19 mouse cellular contexts compared by ENCODE assay signal in the genomic region with DNA sequence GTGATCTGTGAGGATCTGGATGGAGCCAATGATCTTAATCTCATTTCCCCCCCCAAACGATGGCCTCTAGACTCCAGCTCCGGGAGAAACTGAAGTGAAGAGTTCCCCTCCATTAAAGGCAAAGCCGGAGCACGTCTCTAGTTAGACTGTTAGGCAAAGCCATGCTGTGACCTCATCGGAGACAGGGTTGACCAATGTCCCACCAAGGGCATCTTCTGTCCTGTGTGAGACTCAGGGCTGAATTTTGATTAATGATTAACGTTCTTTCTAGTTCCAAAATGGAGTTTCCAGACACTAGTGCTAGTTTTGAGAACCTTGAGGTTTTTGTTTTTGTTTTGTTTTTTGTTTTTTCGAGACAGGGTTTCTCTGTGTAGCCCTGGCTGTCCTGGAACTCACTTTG. TPM values are rescaled to one million over a fixed set of nuclear protein-coding genes. Genes with fewer than 3 reads are reported as not detected.
A peak's percentile ranks its signal among the peaks of the same experiment; 100 is the strongest.
DNase-seq lines count a peak whose midpoint lies in the region; ATAC-seq and TF ChIP-seq lines count a peak whose summit lies in the region.
"Had no signal": no experiment of that assay in that cellular context is flagged by ENCODE, and none has a peak within 500 bp of the region (broad histone marks: within the 10 kb centered on the region; RNA-seq: fewer than 3 reads in every experiment).

No protein-coding gene starts in this region.

- H3K27ac ChIP-seq in heart, embryonic 13.5 days (replicated peaks) = no peak overlapping the region
- H3K27ac ChIP-seq in heart, embryonic 11.5 days (ENCODE audit: low read depth, low read length) = no peak overlapping the region
- H3K27ac ChIP-seq in liver, postnatal 0 days (ENCODE audit: low read depth) = peak overlapping the region; percentile 82
- H3K27ac ChIP-seq: forebrain, embryonic 10.5 days; heart, embryonic 15.5 days; hindbrain, embryonic 12.5 days; limb, embryonic 10.5 days had no signal

- peak overlapping the region; percentile 24; the same call in 1 of the 2 replicates for H3K9ac ChIP-seq in heart, embryonic 13.5 days
- H3K9ac ChIP-seq in heart, embryonic 11.5 days (ENCODE audit: low read depth, low read length) = no peak overlapping the region
- peak overlapping the region; percentile 45; the same call in 1 of the 2 replicates for H3K9ac ChIP-seq in liver, postnatal 0 days (replicated peaks)
- H3K9ac ChIP-seq: heart, embryonic 15.5 days; hindbrain, embryonic 12.5 days had no signal

- H3K27me3 ChIP-seq in heart, embryonic 13.5 days (replicated peaks) = no peaks in the 10 kb centered on the region
- H3K27me3 ChIP-seq in heart, embryonic 11.5 days (ENCODE audit: control insufficient read depth, insufficient read depth, low read length) = no peaks in the 10 kb centered on the region
- H3K27me3 ChIP-seq in liver, postnatal 0 days (ENCODE audit: insufficient read depth, low read length) = no peaks in the 10 kb centered on the region
- H3K27me3 ChIP-seq: heart, embryonic 15.5 days; hindbrain, embryonic 12.5 days; Patski had no signal

- ATAC-seq in heart, embryonic 13.5 days (ENCODE audit: extremely low read depth, insufficient number of reproducible peaks, low FRiP score, low TSS enrichment) = no peak
- no peak for ATAC-seq in heart, embryonic 11.5 days (replicated peaks; ENCODE audit: insufficient number of reproducible peaks, low FRiP score, low TSS enrichment)
- ATAC-seq in liver, postnatal 0 days = peak; percentile 57
- ATAC-seq: CD4-positive, CD25-positive, alpha-beta regulatory T cell, adult 4 months; Patski had no signal

- TF ChIP-seq CTCF in liver, postnatal 0 days (IDR thresholded peaks at IDR 0.05; ENCODE audit: low read depth) = no peak

- no peak for TF ChIP-seq EP300 in liver, postnatal 0 days (IDR thresholded peaks at IDR 0.05; ENCODE audit: low read depth)

- peak; percentile 73 for DNase-seq in adrenal gland, adult 2 months
- no peak for DNase-seq in adrenal gland, postnatal 25 days
- peak; percentile 46 to 67 for DNase-seq in kidney, postnatal 36 days
- no peak for DNase-seq in kidney, adult 8-10 months
- no peak for DNase-seq in liver, postnatal 0 days
- DNase-seq: cerebellum, adult 11 months; lung, adult 18-20 months; lung, postnatal 14 days; midbrain, embryonic 14.5 days; thymus, postnatal 25 days had no signal

- H3K36me3 ChIP-seq in heart, embryonic 13.5 days = peaks cover 62% of the 10 kb centered on the region
- peaks cover 20% of the 10 kb centered on the region for H3K36me3 ChIP-seq in heart, embryonic 11.5 days (ENCODE audit: control insufficient read depth, insufficient read depth, low read length)
- H3K36me3 ChIP-seq in liver, postnatal 0 days (replicated peaks; ENCODE audit: insufficient read depth, low read length) = peaks cover 37% of the 10 kb centered on the region

- H3K4me3 ChIP-seq in heart, embryonic 13.5 days = no peak overlapping the region
- no peak overlapping the region for H3K4me3 ChIP-seq in heart, embryonic 11.5 days (ENCODE audit: low read depth, low read length)
- H3K4me3 ChIP-seq in liver, postnatal 0 days (ENCODE audit: low read depth, low read length) = no peak overlapping the region
- H3K4me3 ChIP-seq: forebrain, embryonic 10.5 days; heart, embryonic 15.5 days; hindbrain, embryonic 12.5 days; limb, embryonic 10.5 days; myocyte had no signal

- WGBS in heart, embryonic 13.5 days = 84% methylated on average over 7 of the region's 7 CpGs
- WGBS in heart, embryonic 11.5 days (ENCODE audit: insufficient replicate concordance) = 82% methylated on average over 7 of the region's 7 CpGs
- WGBS in liver, postnatal 0 days (ENCODE audit: insufficient replicate concordance) = 70% methylated on average over 7 of the region's 7 CpGs

- peaks cover 26% of the 10 kb centered on the region for H3K4me1 ChIP-seq in heart, embryonic 13.5 days
- peaks cover 4% of the 10 kb centered on the region; the same call in 1 of the 2 replicates for H3K4me1 ChIP-seq in heart, embryonic 11.5 days (ENCODE audit: control insufficient read depth, insufficient read depth, low read length)
- peaks cover 9% of the 10 kb centered on the region for H3K4me1 ChIP-seq in liver, postnatal 0 days (ENCODE audit: insufficient read depth)

- H3K9me3 ChIP-seq in heart, embryonic 13.5 days = no peaks in the 10 kb centered on the region
- H3K9me3 ChIP-seq in heart, embryonic 11.5 days (replicated peaks; ENCODE audit: control insufficient read depth, low read length) = no peaks in the 10 kb centered on the region
- H3K9me3 ChIP-seq in liver, postnatal 0 days (ENCODE audit: low read length) = no peaks in the 10 kb centered on the region
- H3K9me3 ChIP-seq: forebrain, embryonic 10.5 days; heart, embryonic 15.5 days; hindbrain, embryonic 12.5 days; limb, embryonic 10.5 days had no signal

- H3K4me2 ChIP-seq in heart, embryonic 13.5 days = no peak overlapping the region
- H3K4me2 ChIP-seq in heart, embryonic 11.5 days = no peak overlapping the region
- H3K4me2 ChIP-seq in liver, postnatal 0 days (ENCODE audit: low read depth, low read length) = peak overlapping the region; percentile 37
- H3K4me2 ChIP-seq: heart, embryonic 15.5 days; hindbrain, embryonic 12.5 days had no signal

RNA-seq across cellular contexts. Expression of a gene that starts 5.5 kb away (rescaled TPM):
- 100 to 1,000 TPM in 1 of 2 experiments, 10 to 100 TPM in 1; 96.0 to 102 TPM for total RNA-seq in adrenal gland, adult 2 months (2021)
- 69.9 and 76.1 TPM in 2 replicates for polyA plus RNA-seq in adrenal gland, adult 2 months (2012; rRNA removed)
- total RNA-seq in adrenal gland, postnatal 25 days (2021) = 72.3 and 86.1 TPM in 2 replicates
- 11.8 and 13.8 TPM in 2 replicates for polyA plus RNA-seq in heart, embryonic 13.5 days (2015; fragmentation: Nextera tagmentation; extraction: Ambion mirVana)
- 9.9 and 12.1 TPM in 2 replicates for polyA plus RNA-seq in heart, embryonic 11.5 days (2014; fragmentation: Nextera tagmentation; extraction: Ambion mirVana)
- polyA plus RNA-seq in liver, postnatal 0 days (2015; fragmentation: Nextera tagmentation; extraction: Ambion mirVana) = 10.9 and 12.3 TPM in 2 replicates

RNA-seq across cellular contexts. Expression of a gene that starts 18.6 kb away (rescaled TPM):
- 10 to 100 TPM; 59.6 to 59.8 TPM for total RNA-seq in adrenal gland, adult 2 months (2021)
- polyA plus RNA-seq in adrenal gland, adult 2 months (2012; rRNA removed) = 27.7 and 37.1 TPM in 2 replicates
- 53.8 and 58.7 TPM in 2 replicates for total RNA-seq in adrenal gland, postnatal 25 days (2021)
- 92.7 and 114 TPM in 2 replicates for polyA plus RNA-seq in heart, embryonic 13.5 days (2015; fragmentation: Nextera tagmentation; extraction: Ambion mirVana)
- polyA plus RNA-seq in heart, embryonic 11.5 days (2014; fragmentation: Nextera tagmentation; extraction: Ambion mirVana) = 119 and 131 TPM in 2 replicates
- polyA plus RNA-seq in liver, postnatal 0 days (2015; fragmentation: Nextera tagmentation; extraction: Ambion mirVana) = 61.5 and 63.0 TPM in 2 replicates

RNA-seq across cellular contexts. Expression of a gene that starts 19.0 kb away (rescaled TPM):
- 1,000 to 10,000 TPM; 1,000 to 1,044 TPM for total RNA-seq in adrenal gland, adult 2 months (2021)
- 391 and 396 TPM in 2 replicates for polyA plus RNA-seq in adrenal gland, adult 2 months (2012; rRNA removed)
- 641 and 903 TPM in 2 replicates for total RNA-seq in adrenal gland, postnatal 25 days (2021)
- 486 and 514 TPM in 2 replicates for polyA plus RNA-seq in heart, embryonic 13.5 days (2015; fragmentation: Nextera tagmentation; extraction: Ambion mirVana)
- 398 and 483 TPM in 2 replicates for polyA plus RNA-seq in heart, embryonic 11.5 days (2014; fragmentation: Nextera tagmentation; extraction: Ambion mirVana)
- 86.7 and 87.0 TPM in 2 replicates for polyA plus RNA-seq in liver, postnatal 0 days (2015; fragmentation: Nextera tagmentation; extraction: Ambion mirVana)

RNA-seq across cellular contexts. Expression of a gene that starts 50.9 kb away (rescaled TPM):
- total RNA-seq in adrenal gland, adult 2 months (2021) = 100 to 1,000 TPM in 1 of 2 experiments, 10 to 100 TPM in 1; 35.0 to 100 TPM
- 35.0 and 69.3 TPM in 2 replicates for polyA plus RNA-seq in adrenal gland, adult 2 months (2012; rRNA removed)
- total RNA-seq in adrenal gland, postnatal 25 days (2021) = 111 and 146 TPM in 2 replicates
- polyA plus RNA-seq in heart, embryonic 13.5 days (2015; fragmentation: Nextera tagmentation; extraction: Ambion mirVana) = 22.0 and 22.2 TPM in 2 replicates
- polyA plus RNA-seq in heart, embryonic 11.5 days (2014; fragmentation: Nextera tagmentation; extraction: Ambion mirVana) = 15.0 and 16.3 TPM in 2 replicates
- polyA plus RNA-seq in liver, postnatal 0 days (2015; fragmentation: Nextera tagmentation; extraction: Ambion mirVana) = 14.0 and 16.3 TPM in 2 replicates

Comparison
In these comparisons a context has a peak if more than half of its experiments do, and no peak if none do; other contexts are left out.
1. DNase-seq: peak in adrenal gland, adult 2 months (single experiment) and kidney, postnatal 36 days (2 of 2); none in adrenal gland, postnatal 25 days (single experiment), kidney, adult 8-10 months (0 of 2) and liver, postnatal 0 days (single experiment).